Mouse (Mus musculus) layer of hippocampus, adult 8-10 months (tissue): ENCODE results near the gene Gigyf2. TPM values are rescaled to one million over a fixed set of nuclear protein-coding genes. Genes with fewer than 3 reads are reported as not detected.
A peak's percentile ranks its signal among the peaks of the same experiment; 100 is the strongest.

Experiments
- DNase-seq, 2 experiments: peaks; one replicate each; pipeline ENCODE4 v3.0.0; 2022; ENCODE audit warnings: low spot score in 2 of 2
- total RNA-seq, 4 experiments: library from RNA; stranded (reverse); gene quantifications; 2 replicates each; pipeline ENCODE4 v1.2.4; 2022

The Gigyf2 gene
- 100 to 1,000 TPM; 130 to 170 (median 151) TPM for total RNA-seq

DNA sequence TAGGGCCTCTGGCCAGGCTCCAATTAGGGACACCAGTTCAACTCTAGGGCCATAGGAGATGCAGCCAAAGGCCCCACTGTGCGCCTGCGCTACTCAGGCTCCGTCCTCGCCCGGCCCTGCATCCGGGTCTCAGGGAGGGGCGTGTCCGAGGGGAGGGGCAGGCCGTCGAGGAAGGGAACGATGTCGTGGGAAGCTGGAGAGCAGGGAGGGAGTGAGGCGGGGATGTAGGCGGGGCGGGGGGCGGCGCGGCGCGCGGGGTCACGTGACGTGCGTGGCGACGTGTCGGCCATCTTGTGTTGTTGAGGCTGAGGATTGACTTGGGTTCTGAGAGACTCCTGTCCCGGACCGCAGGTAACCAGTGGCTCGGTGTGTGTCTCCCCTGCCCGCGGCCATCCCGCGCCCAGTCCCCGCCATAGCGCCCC lies at the start of gene Gigyf2:
Gene Gigyf2 (plus strand): TSS at position 257 of the 422 bp plus-strand sequence.
- peak; percentile 92 to 94 for DNase-seq

DNA sequence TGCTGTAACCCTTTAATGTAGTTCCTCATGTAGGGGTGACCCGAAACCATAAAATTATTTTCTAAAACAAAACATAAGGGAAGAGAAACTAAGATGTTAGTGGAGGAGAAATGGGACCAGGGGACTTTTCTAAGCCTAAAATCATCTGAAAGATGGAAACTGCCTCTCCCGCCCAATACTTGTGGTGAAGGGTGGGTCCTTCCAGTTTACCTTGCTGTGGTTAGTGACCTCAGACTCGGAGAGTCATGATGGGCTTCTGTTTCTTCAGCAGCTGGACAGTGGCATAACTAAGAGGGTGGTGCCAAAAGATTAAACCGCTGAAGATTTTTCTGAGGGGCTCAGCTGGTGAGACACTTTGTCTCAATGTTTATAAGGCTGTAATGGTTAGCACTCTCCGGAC lies 46.5 kb upstream of the Gigyf2 start:
- DNase-seq = no peak

DNA sequence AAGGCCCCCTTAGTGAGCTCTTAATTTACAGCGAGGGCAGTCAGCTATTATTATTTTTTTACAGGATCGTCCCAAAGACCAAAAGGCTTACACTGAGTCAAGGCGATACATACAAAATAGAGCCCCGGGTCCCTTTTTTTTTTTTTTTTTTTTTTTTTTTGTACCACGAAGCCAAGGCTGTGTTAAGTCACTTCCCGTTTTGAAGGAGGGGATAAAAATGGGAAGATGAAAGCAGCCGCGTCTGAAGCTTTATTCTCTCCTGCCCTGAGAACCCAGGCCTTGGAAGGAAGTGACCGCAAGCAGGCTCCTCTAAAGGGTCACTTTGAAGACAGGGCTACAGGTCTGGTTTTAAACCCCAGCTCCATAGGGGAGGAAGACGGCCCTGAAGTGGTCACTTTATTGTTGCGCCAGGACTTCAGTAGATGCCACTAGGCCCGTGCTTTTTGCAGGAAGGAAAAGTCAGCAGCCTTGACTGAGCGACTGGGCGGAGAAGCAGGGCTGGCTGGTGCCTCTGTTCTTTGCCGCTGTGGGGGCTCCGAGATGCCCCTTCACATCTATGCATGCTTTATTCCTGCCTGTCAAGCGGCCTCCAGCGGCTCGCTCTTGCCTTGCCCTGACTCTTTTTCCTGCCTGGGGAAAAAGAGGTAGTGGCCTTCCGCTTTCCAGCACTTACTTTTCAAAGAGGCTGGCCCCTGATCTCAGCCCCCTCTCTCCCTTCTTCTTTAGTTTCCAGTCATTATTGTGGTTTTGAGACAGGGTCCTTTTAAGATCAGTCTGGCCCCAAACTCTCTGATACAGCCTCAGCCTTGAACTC lies 45.0 kb upstream of the Gigyf2 start:
- DNase-seq = no peak

DNA sequence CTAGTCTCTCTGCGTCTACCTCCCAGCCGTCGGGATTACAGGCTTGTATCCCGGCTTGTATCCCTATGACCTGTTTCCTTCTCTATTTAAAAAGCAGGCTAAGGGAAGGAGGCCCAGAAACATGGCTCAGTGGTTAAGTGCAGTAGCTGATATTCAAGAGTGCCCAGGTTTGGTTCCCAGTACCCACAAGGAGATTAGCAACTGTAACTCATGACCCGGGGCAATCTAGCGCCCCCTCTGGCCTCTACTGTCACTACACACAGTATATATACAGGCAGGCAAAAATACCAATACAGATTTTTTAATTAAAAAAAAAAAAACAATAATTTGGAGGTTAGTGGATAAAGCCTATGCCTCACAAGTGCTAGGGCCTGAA lies 44.4 kb upstream of the Gigyf2 start:
- no peak for DNase-seq

DNA sequence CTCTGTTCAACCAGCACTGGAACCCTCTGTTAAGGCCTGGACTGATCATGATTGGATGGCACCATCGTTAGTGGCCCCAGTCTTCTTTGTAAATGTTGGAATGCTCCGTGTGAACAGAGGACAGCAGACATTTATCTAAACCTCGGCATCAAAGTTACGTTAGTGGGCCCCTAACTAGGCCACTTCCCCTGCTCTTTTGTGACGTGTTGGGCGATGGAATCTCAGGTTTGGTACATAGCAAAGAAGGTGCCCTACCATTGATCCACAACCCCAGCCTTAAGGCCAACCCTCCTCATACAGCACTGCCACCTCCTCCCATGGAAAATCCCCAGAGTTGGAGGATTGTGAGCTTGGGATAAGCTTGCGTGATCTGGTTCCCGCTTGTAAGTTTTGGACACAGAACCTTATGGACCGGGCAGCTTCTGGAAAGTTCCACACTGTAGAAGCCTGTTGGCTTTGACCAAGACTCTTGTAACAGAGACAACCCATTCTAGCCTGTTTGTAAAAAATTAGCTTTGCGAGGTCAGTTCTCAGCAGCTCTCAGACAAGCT lies 43.3 kb upstream of the Gigyf2 start:
- no peak for DNase-seq

DNA sequence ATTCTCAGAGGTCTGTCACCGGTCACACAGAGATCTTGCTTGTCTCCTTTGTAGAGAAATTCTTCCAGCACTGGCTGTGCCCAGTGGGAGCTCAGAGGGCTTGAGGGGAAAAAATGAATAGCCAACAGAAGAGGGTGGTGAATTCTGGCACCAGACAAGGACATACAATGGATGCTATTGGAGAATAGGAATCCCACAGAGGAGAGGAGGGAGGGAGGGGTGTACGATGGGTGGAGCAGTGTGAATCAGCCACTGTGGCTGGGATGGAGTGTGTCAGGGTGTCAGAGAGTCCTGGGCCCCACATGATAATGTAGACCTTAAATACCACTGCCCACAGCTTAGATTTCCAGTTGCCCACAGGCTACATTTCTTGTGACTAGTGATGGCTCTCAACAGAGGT lies 39.7 kb upstream of the Gigyf2 start:
- no peak for DNase-seq

DNA sequence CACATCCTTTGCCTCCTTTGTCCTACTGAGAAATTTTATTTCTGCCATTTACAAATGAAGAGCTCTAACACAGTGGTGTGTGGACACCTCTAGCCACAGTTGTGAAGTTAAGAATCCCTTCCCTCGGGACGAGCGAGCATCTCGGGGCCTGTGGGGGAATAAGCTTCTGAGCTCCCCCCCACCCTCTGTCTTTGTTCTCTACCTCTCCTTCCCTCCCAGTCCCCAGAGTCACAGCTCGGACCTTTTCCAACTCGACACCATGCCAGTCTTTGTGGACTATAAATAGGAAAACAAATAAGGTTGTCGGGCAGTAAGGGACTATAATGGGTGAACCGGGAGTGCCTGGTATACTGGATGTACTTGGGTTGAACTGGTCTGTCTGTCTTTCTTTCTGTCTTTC lies 35.4 kb upstream of the Gigyf2 start:
- no peak for DNase-seq

DNA sequence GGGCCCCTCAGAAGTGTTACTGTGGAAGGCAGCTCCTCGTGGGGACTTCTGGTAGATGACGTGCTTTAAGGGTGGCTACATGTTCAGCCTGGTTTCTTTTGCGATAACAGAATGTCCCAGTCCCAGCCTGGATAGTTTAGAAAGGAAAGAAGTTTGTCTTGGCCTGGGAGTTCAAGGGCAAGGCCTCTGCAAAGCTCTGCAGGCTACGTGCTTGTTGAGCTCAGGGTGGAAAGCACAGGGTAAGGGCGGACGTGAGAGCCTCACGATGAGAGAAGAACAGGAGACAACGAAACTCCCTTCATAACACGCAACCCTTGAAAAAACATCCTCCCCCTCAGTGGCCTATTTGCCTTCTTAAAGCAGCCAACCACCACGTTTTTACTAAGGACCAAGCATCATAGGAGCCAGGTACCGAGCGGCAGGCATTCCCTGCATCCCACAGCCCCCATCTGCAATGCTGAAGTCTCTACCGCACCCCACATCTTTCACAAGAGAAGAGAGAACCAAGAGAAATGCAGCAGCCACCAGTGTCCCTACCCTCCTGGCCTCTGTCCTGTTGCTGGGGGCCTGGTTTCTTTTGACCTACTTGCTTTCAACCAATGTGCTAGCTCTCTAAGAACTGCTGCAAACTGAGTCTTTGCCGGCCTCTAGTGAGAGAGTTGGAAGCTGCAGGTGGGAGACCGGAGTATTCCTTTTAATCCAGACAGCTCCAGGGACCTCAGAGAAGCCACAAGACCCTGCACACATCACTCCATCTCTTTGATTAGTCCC lies 34.2 kb upstream of the Gigyf2 start:
- DNase-seq = peak in 1 of 2 experiments; percentile 45

DNA sequence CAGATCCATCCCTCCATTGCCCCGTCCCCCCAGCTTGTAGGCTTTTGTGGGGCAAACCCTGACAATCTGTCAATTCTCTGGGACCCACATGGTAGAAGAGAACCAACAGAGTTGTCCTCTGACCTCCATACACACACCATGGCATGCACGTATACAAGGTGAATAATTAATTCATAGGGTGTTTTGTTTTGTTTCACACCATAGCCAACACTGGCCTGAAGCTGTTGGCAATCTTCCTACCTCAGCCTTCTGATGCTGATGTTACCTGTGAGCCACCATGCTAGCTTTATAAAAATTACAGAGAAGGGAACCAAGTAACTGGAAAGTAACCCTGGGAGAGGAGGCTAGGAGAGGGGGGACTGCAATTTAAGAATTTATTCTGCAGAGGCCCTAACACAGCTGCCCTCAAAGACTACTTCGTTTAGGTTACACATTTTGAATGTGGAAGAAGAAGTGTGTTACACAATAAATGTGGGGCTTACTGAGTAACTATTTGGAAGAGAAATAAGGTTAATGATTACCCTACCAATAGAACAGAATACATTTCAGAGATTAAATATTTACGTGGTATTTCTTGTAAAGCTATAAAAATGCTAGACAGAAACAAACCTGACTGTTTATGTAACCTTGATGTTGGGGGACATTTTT lies 32.6 kb upstream of the Gigyf2 start:
- DNase-seq = no peak

DNA sequence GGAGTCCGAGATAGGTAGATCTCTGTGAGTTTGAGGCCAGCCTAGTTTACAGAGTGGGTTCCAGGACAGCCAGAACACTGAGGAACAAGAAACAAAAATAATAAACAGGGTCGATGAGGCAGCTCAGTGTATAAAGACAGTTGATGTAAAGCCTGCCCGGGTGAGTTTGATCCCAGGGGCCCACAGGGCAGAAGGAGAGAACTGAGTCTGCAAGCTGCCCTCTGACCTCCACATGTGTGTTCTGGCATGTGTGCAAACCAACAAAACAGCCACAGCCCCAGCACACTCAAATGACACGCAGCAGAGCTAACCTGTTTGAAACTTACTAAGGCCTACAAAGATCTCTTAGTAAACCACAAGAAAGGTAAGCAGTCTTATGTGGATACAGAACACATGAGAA lies 31.8 kb upstream of the Gigyf2 start:
- no peak for DNase-seq

DNA sequence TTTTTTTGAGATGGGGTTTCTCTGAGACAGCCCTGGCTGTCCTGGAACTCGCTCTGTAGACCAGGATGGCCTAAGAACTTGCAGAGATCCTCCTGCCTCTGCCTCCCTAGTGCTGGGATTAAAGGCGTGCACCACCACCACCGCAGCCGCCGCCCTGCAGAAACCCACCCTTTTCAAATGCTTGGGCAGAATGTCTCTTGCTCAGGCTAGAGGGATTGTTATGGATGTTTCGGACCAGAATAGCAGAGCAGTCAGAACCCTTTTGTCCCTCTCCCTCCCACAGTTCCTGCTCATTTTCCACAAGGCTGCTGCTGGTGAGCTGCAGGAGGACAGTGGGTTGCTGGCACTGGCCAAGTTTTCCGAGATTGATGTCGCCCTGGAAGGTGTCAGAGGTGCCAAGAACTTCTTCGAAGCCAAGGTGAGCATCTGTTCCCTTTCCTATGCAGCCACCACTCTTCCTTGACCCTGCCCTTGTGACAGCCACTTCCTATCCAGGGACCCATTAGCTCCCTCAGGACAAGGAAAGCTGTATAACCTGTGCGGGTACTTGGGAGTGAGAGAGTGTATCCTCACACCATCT lies 29.4 kb upstream of the Gigyf2 start:
- DNase-seq = no peak

DNA sequence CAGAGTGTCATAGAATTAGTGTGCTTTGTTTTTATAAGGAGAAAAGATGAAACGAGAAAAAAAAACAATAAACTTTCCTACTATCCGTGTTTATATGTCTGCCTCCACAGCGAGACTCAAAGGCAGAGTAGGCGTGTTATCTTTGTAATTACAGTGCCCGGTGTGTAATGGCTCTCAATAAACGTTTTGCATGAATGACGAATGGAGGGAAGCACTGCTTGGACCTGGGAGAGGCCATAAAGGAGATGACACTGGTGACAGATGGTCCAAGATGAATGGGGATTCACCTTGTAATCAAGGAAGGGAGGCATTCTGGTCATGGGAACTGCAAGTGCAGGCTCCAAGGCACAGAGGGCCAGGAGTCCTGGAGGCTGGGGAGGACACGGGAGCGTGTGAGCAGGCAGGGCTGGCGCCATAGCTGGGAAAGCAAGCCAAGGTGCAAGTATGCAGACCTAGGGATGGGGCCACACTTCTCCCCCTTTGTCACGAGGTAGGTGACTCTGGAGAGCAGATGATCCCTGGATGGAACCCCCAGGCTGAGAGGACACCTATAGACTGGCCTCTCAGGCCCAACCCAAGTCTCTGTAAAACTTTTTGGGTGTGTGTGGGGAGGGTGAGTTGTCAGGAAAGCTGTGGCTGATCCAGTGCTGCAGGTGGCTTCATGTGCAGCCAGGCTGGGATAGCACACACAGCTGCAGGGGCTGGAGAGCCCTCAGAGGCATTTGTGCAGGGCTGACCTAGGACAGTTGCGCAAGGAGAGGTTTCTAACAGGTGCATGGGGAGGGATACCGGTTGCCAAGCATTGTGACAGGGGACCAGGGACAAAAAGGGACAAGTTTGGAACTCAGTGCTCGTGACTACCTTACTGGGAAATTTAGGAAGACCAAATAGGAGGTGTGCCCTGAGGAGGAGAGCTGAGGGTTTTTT lies 26.2 kb upstream of the Gigyf2 start:
- no peak for DNase-seq

DNA sequence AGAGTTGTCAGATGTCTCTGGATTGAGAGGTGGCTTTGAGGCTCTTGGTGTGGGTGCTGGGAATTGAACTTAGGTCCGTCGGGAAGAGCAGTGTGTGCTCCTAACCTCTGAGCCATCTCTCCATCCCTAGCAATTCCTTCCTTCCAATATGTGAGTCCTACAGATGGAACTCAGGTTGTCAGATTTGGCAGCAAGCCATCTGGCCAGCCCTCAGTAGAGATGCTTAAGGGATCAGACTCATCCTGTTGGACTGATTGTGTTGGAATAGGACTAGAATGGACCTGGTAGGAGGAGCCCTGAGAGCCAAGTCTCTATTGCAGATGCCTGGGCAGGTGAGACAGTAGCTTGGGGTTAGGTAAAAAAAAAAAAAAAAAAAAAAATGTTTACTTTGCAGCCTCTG lies 24.8 kb upstream of the Gigyf2 start:
- DNase-seq = no peak

DNA sequence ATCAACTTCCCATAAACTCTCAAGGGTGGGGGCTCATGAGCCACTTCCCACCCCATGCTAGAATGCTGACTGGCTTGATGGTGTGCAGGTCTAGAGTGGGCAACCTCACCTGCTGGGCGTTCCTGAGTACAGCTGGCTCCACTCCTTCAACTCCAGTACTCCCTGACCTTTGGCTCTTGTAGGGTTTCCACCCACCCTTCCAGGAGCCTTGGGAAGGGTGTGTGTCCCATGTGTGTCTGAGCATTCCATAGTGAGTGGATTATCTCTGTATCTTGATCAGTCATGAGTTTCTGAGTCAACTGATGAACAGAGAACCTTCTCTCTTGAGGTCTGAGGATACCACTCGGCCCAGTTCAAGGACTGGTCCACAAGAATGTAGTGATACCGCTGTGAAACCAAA lies 17.8 kb upstream of the Gigyf2 start:
- DNase-seq = no peak

DNA sequence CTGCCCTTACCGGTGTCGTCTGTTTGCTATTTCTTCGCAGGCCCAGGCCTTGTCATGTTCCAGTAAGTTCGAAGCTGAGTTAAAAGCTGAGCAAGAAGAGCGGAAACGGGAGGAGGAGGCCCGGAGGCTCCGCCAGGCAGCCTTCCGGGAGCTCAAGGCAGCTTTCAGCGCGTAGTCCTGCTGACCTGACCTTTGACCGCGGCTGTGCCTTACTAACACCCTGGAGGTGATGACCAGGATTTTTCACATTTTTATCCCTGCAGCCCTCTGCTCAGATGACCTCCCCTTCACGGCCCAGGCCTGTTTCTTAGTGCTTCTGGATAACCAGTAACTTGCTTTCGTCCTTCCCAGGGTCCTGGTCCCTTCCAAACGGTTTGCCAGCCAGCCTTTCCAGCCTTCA lies 17.2 kb upstream of the Gigyf2 start:
- no peak for DNase-seq

DNA sequence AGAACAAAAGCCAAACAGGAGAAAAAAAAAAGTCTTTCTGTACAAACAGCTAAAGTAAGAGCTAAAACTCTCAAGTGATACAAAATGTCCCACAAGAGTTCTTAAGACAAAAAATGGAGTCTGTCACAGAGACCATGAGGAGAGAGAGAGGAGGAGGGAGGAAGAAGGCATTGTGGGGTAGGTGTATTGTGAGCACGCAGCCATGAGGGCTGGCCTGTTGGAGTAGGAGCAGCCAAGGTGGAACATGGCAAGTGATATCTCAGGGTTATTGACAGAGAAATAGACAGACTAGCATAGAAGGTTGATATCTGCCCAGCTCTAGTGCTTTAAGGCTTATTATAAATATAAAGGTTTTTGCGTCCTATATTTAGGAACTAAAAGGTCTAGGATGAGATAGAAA lies 14.1 kb upstream of the Gigyf2 start:
- DNase-seq = no peak

DNA sequence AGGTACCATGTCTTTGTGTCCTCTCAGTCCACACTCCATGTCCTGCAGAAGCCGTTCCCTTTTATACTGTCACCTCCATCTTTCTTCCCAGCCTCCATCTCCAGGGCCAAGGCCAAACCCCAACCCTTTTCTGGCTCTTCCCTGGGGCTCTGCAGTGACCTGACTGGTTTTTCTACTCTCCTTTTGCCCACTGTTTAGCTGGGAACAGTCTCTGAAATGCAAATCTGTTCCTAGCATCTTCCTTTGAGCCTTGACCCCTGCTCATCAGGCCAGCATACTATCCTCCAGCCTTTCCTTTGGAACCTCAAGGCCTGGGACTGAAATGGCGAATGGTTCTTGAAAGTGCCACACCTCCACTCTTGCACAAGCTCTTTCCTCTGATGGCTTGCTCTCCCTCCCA lies 13.7 kb upstream of the Gigyf2 start:
- DNase-seq = no peak

DNA sequence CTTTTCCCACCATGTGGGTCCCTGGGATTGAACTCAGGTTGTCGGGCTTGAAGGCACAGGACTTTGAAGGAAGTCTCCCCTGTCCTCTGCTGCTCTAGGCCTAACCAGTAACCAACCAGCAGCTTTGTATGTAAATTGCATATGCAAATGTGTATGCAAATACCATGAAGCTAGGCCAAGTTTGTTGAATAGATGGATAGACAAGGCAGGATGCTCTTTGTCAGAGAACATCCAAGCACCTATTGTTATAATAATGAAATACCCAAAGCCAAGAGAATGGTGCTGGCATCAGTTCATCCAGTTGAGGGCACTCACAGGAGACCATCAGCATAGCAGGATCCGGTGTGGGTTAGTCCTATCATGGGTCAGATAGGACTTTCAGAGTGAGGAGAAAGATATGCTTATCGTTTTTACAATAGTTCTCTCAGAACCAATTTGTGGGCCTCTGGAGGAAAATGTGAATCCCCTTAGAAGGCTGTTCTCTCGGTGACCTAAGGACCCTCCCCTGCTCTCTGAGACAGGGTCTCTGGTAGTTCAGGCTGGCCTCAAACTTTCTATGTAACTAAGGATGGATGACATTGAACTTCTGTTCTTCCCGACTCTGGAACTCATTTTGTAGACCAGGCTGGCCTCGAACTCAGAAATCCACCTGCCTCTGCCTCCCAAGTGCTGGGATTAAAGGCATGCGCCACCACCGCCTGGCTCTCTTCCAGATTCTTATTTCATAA lies 12.8 kb upstream of the Gigyf2 start:
- no peak for DNase-seq

DNA sequence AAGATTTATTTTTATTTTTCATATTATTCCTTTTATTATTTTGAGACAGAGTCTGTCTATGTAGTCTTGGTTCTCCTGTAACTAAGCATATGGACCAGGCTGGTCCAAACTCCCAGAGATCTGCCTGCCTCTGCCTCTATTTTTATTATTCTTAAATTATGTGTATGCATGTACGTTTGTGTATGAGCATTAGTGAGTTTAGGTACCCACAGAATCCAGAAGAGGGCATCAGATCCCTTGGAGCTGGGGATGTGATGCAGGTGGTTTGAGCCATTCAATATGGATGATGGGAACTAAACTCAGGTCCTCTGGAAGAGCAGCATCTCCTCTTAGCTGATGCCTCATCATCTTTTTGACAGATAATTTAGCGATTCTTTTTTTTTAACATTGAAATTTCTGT lies 11.4 kb upstream of the Gigyf2 start:
- DNase-seq = no peak

DNA sequence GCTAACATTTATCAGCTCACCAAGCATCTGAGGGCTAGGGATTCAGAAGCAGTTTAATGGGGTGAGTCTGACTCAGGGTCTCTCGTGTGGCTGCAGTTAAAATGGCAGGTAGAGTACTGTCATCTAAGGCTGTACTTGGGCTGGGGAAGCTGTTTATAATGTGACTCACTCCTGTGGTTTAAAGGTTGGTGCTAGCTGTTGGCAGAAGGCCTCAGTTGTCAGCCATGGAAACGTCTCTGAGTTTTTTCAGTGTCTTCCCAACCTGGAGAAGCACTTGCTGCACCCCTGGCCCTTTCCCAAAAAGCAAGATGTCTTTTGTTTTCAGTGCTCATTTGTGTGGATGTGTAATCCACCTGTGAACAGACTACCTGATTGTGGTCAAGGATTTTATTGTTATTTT lies 10.9 kb upstream of the Gigyf2 start:
- no peak for DNase-seq
